Mouse (Mus musculus): Measurements from ENCODE around the gene Higd1c. TPM values are rescaled to one million over a fixed set of nuclear protein-coding genes. Genes with fewer than 3 reads are reported as not detected.
A peak's percentile ranks its signal among the peaks of the same experiment; 100 is the strongest.
"Not testable (repeated sequence)": the region's sequence is repeated elsewhere in the genome, so short reads cannot be mapped to it uniquely, and the experiment has no call there.

Gene Higd1c
- polyA plus RNA-seq, 1 experiment from 2014 or later, result not detected

- Histone ChIP-seq H3K36me3 (ENCODE audit: control insufficient read depth, insufficient read depth, low read length) (no peaks in the 10 kb centered on the region), H3K4me1 (ENCODE audit: control insufficient read depth, insufficient read depth, low read length) (no peaks in the 10 kb centered on the region), H3K27ac (ENCODE audit: low read length) (no peak overlapping the region), H3K9ac (ENCODE audit: low read length) (no peak overlapping the region), H3K4me3 (replicated peaks; ENCODE audit: low read length) (no peak overlapping the region), H3K9me3 (replicated peaks; ENCODE audit: control insufficient read depth, low read length) (no peaks in the 10 kb centered on the region), H3K4me2 (ENCODE audit: low read depth, low read length) (no peak overlapping the region), H3K27me3 (ENCODE audit: control insufficient read depth, insufficient read depth, low read length) (no peaks in the 10 kb centered on the region)
- no peak for ATAC-seq (ENCODE audit: insufficient read depth, low FRiP score)
- WGBS, result 69% methylated on average over 7 of the region's 7 CpGs
Measured at GRCm38 (mm10) chr15:100330739-100331138, 33.6 kb upstream of the Higd1c start.

GRCm38 (mm10) chr15:100332077-100332961 lies 32.0 kb upstream of the Higd1c start:
- not testable (repeated sequence) for H3K4me2 ChIP-seq (ENCODE audit: low read depth, low read length)

GRCm38 (mm10) chr15:100334629-100335028 lies 29.7 kb upstream of the Higd1c start, which contains the start of gene Mettl7a3:
Mettl7a3 (plus strand) TSS chr15:100334929.
- Histone ChIP-seq H3K36me3 (ENCODE audit: control insufficient read depth, insufficient read depth, low read length) (no peaks in the 10 kb centered on the region), H3K4me2 (ENCODE audit: low read depth, low read length) (no peak within 1 kb of the TSS), H3K27ac (ENCODE audit: low read length) (no peak within 1 kb of the TSS), H3K4me3 (replicated peaks; ENCODE audit: low read length) (no peak within 1 kb of the TSS), H3K9ac (ENCODE audit: low read length) (no peak within 1 kb of the TSS), H3K9me3 (replicated peaks; ENCODE audit: control insufficient read depth, low read length) (no peaks in the 10 kb centered on the region), H3K4me1 (ENCODE audit: control insufficient read depth, insufficient read depth, low read length) (no peaks in the 10 kb centered on the region), H3K27me3 (ENCODE audit: control insufficient read depth, insufficient read depth, low read length) (no peaks in the 10 kb centered on the region)
- no peak for ATAC-seq (ENCODE audit: insufficient read depth, low FRiP score)
- WGBS, result 78% methylated on average over 10 of the region's 10 CpGs

More at GRCm38 (mm10) chr15:100332077-100332961, 32.0 kb upstream of the Higd1c start:
- H3K27me3 ChIP-seq (ENCODE audit: control insufficient read depth, insufficient read depth, low read length); H3K4me3 ChIP-seq (replicated peaks; ENCODE audit: low read length); H3K4me1 ChIP-seq (ENCODE audit: control insufficient read depth, insufficient read depth, low read length); H3K9me3 ChIP-seq (replicated peaks; ENCODE audit: control insufficient read depth, low read length); H3K36me3 ChIP-seq (ENCODE audit: control insufficient read depth, insufficient read depth, low read length); H3K27ac ChIP-seq (ENCODE audit: low read length); H3K9ac ChIP-seq (ENCODE audit: low read length): not testable (repeated sequence)
- WGBS, result 26% methylated on average over 2 of the region's 10 CpGs
- ATAC-seq (ENCODE audit: insufficient read depth, low FRiP score), result peak; percentile 13; the same call in 1 of the 2 replicates

GRCm38 (mm10) chr15:100337328-100337727 lies 27.0 kb upstream of the Higd1c start:
- H3K4me3 ChIP-seq (replicated peaks; ENCODE audit: low read length); H3K9ac ChIP-seq (ENCODE audit: low read length); H3K4me1 ChIP-seq (ENCODE audit: control insufficient read depth, insufficient read depth, low read length); H3K9me3 ChIP-seq (replicated peaks; ENCODE audit: control insufficient read depth, low read length); H3K27me3 ChIP-seq (ENCODE audit: control insufficient read depth, insufficient read depth, low read length); H3K27ac ChIP-seq (ENCODE audit: low read length); H3K4me2 ChIP-seq (ENCODE audit: low read depth, low read length); H3K36me3 ChIP-seq (ENCODE audit: control insufficient read depth, insufficient read depth, low read length): not testable (repeated sequence)
- 0 out of 2 replicates have a peak, but pooled peaks have one; percentile 52 for ATAC-seq (ENCODE audit: insufficient read depth, low FRiP score)

GRCm38 (mm10) chr15:100337847-100338246 lies 26.5 kb upstream of the Higd1c start:
- H3K27ac ChIP-seq (ENCODE audit: low read length); H3K27me3 ChIP-seq (ENCODE audit: control insufficient read depth, insufficient read depth, low read length); ATAC-seq (ENCODE audit: insufficient read depth, low FRiP score); H3K4me2 ChIP-seq (ENCODE audit: low read depth, low read length); H3K36me3 ChIP-seq (ENCODE audit: control insufficient read depth, insufficient read depth, low read length); H3K9ac ChIP-seq (ENCODE audit: low read length); H3K9me3 ChIP-seq (replicated peaks; ENCODE audit: control insufficient read depth, low read length); H3K4me1 ChIP-seq (ENCODE audit: control insufficient read depth, insufficient read depth, low read length); H3K4me3 ChIP-seq (replicated peaks; ENCODE audit: low read length): not testable (repeated sequence)
- 16% methylated on average over 6 of the region's 10 CpGs for WGBS

GRCm38 (mm10) chr15:100341314-100341980 lies 22.9 kb upstream of the Higd1c start:
- H3K27ac ChIP-seq (ENCODE audit: low read length); H3K36me3 ChIP-seq (ENCODE audit: control insufficient read depth, insufficient read depth, low read length); H3K9me3 ChIP-seq (replicated peaks; ENCODE audit: control insufficient read depth, low read length); H3K4me3 ChIP-seq (replicated peaks; ENCODE audit: low read length); ATAC-seq (ENCODE audit: insufficient read depth, low FRiP score); H3K4me1 ChIP-seq (ENCODE audit: control insufficient read depth, insufficient read depth, low read length); H3K4me2 ChIP-seq (ENCODE audit: low read depth, low read length); H3K27me3 ChIP-seq (ENCODE audit: control insufficient read depth, insufficient read depth, low read length); H3K9ac ChIP-seq (ENCODE audit: low read length): not testable (repeated sequence)
- WGBS, result 31% methylated on average over 4 of the region's 5 CpGs

GRCm38 (mm10) chr15:100345484-100345883 lies 18.9 kb upstream of the Higd1c start:
- Histone ChIP-seq H3K9me3 (replicated peaks; ENCODE audit: control insufficient read depth, low read length) (no peaks in the 10 kb centered on the region), H3K4me2 (ENCODE audit: low read depth, low read length) (no peak overlapping the region), H3K36me3 (ENCODE audit: control insufficient read depth, insufficient read depth, low read length) (no peaks in the 10 kb centered on the region), H3K27me3 (ENCODE audit: control insufficient read depth, insufficient read depth, low read length) (no peaks in the 10 kb centered on the region), H3K4me3 (replicated peaks; ENCODE audit: low read length) (no peak overlapping the region), H3K27ac (ENCODE audit: low read length) (no peak overlapping the region), H3K4me1 (ENCODE audit: control insufficient read depth, insufficient read depth, low read length) (no peaks in the 10 kb centered on the region), H3K9ac (ENCODE audit: low read length) (no peak overlapping the region)
- no peak for ATAC-seq (ENCODE audit: insufficient read depth, low FRiP score)

GRCm38 (mm10) chr15:100346761-100347160 lies 17.6 kb upstream of the Higd1c start:
- WGBS, result 64% methylated on average over 13 of the region's 14 CpGs
- H3K9ac ChIP-seq (ENCODE audit: low read length), result no peak overlapping the region
- H3K36me3 ChIP-seq (ENCODE audit: control insufficient read depth, insufficient read depth, low read length), result no peaks in the 10 kb centered on the region
- no peaks in the 10 kb centered on the region for H3K27me3 ChIP-seq (ENCODE audit: control insufficient read depth, insufficient read depth, low read length)
- ATAC-seq (ENCODE audit: insufficient read depth, low FRiP score), result no peak
- no peak overlapping the region for H3K4me2 ChIP-seq (ENCODE audit: low read depth, low read length)
- no peaks in the 10 kb centered on the region for H3K9me3 ChIP-seq (replicated peaks; ENCODE audit: control insufficient read depth, low read length)
- no peak overlapping the region for H3K27ac ChIP-seq (ENCODE audit: low read length)
- H3K4me1 ChIP-seq (ENCODE audit: control insufficient read depth, insufficient read depth, low read length), result no peaks in the 10 kb centered on the region
- H3K4me3 ChIP-seq (replicated peaks; ENCODE audit: low read length), result no peak overlapping the region

GRCm38 (mm10) chr15:100349496-100349895 lies 14.8 kb upstream of the Higd1c start:
- Histone ChIP-seq H3K4me1 (ENCODE audit: control insufficient read depth, insufficient read depth, low read length) (no peaks in the 10 kb centered on the region), H3K4me2 (ENCODE audit: low read depth, low read length) (no peak overlapping the region), H3K27me3 (ENCODE audit: control insufficient read depth, insufficient read depth, low read length) (no peaks in the 10 kb centered on the region), H3K4me3 (replicated peaks; ENCODE audit: low read length) (no peak overlapping the region), H3K9ac (ENCODE audit: low read length) (no peak overlapping the region), H3K36me3 (ENCODE audit: control insufficient read depth, insufficient read depth, low read length) (no peaks in the 10 kb centered on the region), H3K27ac (ENCODE audit: low read length) (no peak overlapping the region), H3K9me3 (replicated peaks; ENCODE audit: control insufficient read depth, low read length) (no peaks in the 10 kb centered on the region)
- WGBS, result 14% methylated on average over 2 of the region's 2 CpGs
- ATAC-seq (ENCODE audit: insufficient read depth, low FRiP score), result no peak

All from stomach, embryonic 16.5 days (tissue).